Mouse (Mus musculus) heart, postnatal 14 days (tissue): Measurements from ENCODE around the gene Slc2a1. TPM values are rescaled to one million over a fixed set of nuclear protein-coding genes. Genes with fewer than 3 reads are reported as not detected.
A peak's percentile ranks its signal among the peaks of the same experiment; 100 is the strongest.

ENCODE experiments used
- DNase-seq, 2 experiments: peaks; one replicate each; pipeline ENCODE4 v3.0.0; 2021 to 2022
- intact Hi-C: fragments of 180-260 bp; cut with DNase I; formaldehyde crosslinking; loops from one replicate; pipeline ENCODE4 v1.15.1; 2025
- microRNA-seq, 2 experiments: library from miRNA; unstranded; fragments of <30 nt; microRNA quantifications; one replicate each; pipeline ENCODE4 v1.2.0; 2021 to 2022
- total RNA-seq, 2 experiments: library from RNA; stranded (reverse); gene quantifications; 2 replicates each; pipeline ENCODE4 v1.2.3; 2021

Gene Slc2a1
- total RNA-seq, 2 experiments from 2014 or later: 6.2 to 8.5 TPM

GRCm38 (mm10) chr4:119167663-119168062 lies 59.2 kb downstream of the Slc2a1 start:
- intact Hi-C loops: loop anchor here (1.0 to 5.0 kb wide), 2 partner anchors 35 to 162 kb away; no protein-coding TSS in a partner anchor
- DNase-seq: peak; percentile 82 to 88

GRCm38 (mm10) chr4:119172919-119173650 lies 64.6 kb downstream of the Slc2a1 start:
- no peak for DNase-seq
- intact Hi-C loops: loop anchor here (10.0 kb wide), 1 partner anchor 548 kb away; the partner anchor contains the start of genes Cfap57 and Ebna1bp2

DNA sequence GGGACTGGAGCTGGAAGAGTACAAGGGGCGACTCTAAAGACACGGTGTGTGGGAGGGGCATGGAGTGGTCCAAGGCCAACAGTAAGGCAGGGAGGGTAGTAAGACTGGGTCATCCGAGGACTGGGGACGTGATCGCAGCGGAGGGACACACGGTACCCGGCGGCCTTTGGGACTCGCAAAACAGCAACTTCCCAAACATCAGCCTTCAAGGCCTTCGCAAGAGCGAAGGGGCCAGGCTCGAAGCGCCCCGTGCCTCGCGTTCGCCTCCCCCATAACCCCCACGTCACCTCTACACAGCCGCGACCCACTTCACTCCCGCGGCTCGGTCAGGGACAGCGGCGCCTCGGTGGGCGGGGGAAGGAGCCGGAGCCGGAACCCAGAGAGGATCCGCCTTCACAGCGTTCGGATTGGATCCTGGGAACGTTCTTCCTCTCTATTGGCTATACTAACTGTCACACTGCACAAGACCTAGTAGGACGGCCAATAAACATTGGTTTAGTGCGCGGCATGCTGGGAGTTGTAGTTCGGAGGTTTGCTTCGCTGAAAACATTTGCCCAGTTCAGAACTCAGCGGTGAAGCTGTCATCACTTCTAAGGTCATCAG lies 65.4 kb downstream of the Slc2a1 start, which contains the start of gene Zfp691:
Gene Zfp691 (minus strand): TSS at position 345 of the 603 bp plus-strand sequence.
- DNase-seq: peak; percentile 92 to 94
- intact Hi-C loops: loop anchor here (10.0 kb wide), 1 partner anchor 549 kb away; the partner anchor contains the start of genes Cfap57 and Ebna1bp2

GRCm38 (mm10) chr4:119177702-119178101 lies 69.2 kb downstream of the Slc2a1 start:
- intact Hi-C loops: loop anchor here (10.0 kb wide), 1 partner anchor 553 kb away; the partner anchor contains the start of genes Cfap57 and Ebna1bp2
- peak in 1 of 2 experiments; percentile 31 for DNase-seq

GRCm38 (mm10) chr4:119178331-119178730 lies 69.8 kb downstream of the Slc2a1 start:
- intact Hi-C loops: loop anchor here (10.0 kb wide), 1 partner anchor 554 kb away; the partner anchor contains the start of genes Cfap57 and Ebna1bp2
- DNase-seq: peak; percentile 21 to 33

- DNase-seq: no peak
- intact Hi-C loops: no loop called here
Observed at GRCm38 (mm10) chr4:119180133-119180707, 71.7 kb downstream of the Slc2a1 start.

GRCm38 (mm10) chr4:119181456-119181855 lies 72.9 kb downstream of the Slc2a1 start:
- DNase-seq: no peak
- intact Hi-C loops: no loop called here

- no peak for DNase-seq
- intact Hi-C loops: no loop called here
Observed at GRCm38 (mm10) chr4:119183525-119183924, 75.0 kb downstream of the Slc2a1 start.

DNA sequence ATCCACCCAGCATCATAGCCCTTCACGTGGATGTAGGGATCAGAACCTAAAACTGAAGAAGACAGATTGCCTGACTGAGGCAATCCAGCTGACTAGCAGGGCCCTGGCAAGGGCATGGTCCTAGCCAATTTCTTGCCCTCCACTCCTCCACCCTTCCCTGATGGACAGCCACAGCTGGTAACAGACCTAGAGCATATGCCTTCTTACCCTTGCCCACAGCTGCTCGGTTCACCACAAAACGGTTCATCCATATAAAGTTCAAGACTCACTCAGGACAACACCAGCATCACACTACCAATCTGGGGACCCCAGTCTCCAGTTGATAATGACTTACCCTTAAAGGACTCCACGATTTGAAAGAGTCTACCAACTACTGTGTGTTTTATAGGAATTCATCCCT lies 77.3 kb downstream of the Slc2a1 start:
- intact Hi-C loops: no loop called here
- no peak for DNase-seq

Small RNAs within 50 kb of the gene (microRNA-seq; reads per million reads assigned to microRNA genes)
- gene Mir1957a: 0 reads per million in 2 experiments

Other genes starting within 250 kb of the Slc2a1 start
- not detected for gene Olfr1331, start 244.1 kb upstream of the Slc2a1 start, total RNA-seq
- not detected for gene Olfr1330, start 220.1 kb upstream of the Slc2a1 start, total RNA-seq
- gene Olfr1329, start 191.2 kb upstream of the Slc2a1 start, total RNA-seq: not detected
- not detected for gene Olfr1328, start 170.1 kb upstream of the Slc2a1 start, total RNA-seq
- under 1 TPM; 0.24 to 0.57 TPM for gene Lao1, start 147.1 kb upstream of the Slc2a1 start, total RNA-seq
- gene Zfp691, start 65.5 kb downstream of the Slc2a1 start, total RNA-seq: 10 to 100 TPM; 18.7 to 20.2 TPM
- gene Ermap, start 81.3 kb downstream of the Slc2a1 start, total RNA-seq: under 1 TPM; 0.05 to 0.24 TPM
- 10 to 100 TPM; 22.1 to 24.5 TPM for gene Svbp, start 86.6 kb downstream of the Slc2a1 start, total RNA-seq
- not detected for gene Tmem269, start 109.5 kb downstream of the Slc2a1 start, total RNA-seq
- gene AU022252, start 124.0 kb downstream of the Slc2a1 start, total RNA-seq: 10 to 100 TPM; 21.1 to 23.4 TPM
- gene P3h1, start 124.2 kb downstream of the Slc2a1 start, total RNA-seq: 10 to 100 TPM; 18.1 to 19.5 TPM
- under 1 TPM in 1 of 2 experiments, not detected in 1; 0.36 TPM for gene Cldn19, start 146.7 kb downstream of the Slc2a1 start, total RNA-seq
- 100 to 1,000 TPM; 725 to 726 TPM for gene Ybx1, start 185.9 kb downstream of the Slc2a1 start, total RNA-seq
- gene Ppih, start 211.8 kb downstream of the Slc2a1 start, total RNA-seq: 10 to 100 TPM; 11.0 to 11.2 TPM